Mouse (Mus musculus): Measurements from ENCODE around the gene Uhrf1.

Gene Uhrf1

DNA sequence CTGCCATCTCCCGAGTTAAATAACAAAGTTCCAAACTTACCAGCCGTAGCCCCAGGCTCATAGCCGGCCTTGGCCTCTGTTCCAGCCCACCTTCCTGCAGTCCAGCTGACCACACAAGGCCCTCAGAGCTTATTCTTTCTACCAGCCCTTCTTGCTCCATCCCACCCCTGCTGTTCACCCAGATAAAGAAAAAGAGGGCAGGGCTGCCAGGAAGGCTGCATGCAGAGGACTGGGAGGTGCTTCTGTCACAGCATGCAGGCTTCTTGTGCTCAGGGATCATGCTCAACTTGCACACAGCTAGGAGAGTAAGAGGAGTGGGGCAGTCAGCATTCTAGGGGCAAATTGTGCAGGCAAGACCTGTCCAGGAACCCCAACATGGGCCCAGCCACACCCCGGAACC lies 45.0 kb downstream of the Uhrf1 start:
- DNase-seq (ENCODE audit: low spot score), result no peak

DNA sequence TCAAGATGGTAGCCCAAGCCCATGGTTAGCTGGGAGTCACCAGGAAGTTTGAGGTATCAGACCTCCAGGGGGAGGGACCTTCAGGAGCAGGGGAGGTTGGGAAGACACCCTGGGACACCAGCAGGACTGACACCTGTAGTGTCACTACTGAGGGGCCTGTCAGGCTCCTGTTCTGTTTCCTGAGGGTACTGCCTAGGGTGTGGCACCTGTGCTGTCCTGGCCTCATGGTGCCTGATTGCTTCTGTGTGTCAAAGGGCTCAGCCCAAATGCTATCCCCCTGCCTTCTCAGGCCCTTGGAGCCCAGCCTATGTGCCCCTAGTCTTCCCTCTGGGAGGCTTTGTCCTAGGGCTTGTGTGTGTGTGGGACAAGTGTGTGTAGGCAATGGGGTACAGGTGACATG lies 45.5 kb downstream of the Uhrf1 start:
- DNase-seq (ENCODE audit: low spot score), result no peak

DNA sequence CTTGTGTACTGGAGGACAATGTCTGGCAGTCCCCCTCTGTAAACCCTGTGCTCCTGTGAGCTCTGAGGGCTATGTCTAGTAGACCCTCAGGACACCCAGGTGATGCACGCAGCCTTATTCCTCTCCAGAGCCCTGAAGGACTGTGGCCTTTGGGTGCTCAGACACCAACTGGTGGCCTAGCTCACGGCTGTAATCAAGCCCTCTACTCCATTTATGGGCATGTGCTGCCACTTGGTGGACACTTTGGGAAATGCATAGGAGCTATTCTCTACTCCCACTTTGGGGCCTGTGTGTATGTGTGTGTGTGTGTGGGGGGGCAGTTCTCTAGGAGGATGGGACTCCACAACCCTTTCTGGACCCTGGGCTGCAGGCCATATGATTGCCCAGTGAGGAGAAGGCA lies 47.6 kb downstream of the Uhrf1 start:
- peak; percentile 70 for DNase-seq (ENCODE audit: low spot score)

DNA sequence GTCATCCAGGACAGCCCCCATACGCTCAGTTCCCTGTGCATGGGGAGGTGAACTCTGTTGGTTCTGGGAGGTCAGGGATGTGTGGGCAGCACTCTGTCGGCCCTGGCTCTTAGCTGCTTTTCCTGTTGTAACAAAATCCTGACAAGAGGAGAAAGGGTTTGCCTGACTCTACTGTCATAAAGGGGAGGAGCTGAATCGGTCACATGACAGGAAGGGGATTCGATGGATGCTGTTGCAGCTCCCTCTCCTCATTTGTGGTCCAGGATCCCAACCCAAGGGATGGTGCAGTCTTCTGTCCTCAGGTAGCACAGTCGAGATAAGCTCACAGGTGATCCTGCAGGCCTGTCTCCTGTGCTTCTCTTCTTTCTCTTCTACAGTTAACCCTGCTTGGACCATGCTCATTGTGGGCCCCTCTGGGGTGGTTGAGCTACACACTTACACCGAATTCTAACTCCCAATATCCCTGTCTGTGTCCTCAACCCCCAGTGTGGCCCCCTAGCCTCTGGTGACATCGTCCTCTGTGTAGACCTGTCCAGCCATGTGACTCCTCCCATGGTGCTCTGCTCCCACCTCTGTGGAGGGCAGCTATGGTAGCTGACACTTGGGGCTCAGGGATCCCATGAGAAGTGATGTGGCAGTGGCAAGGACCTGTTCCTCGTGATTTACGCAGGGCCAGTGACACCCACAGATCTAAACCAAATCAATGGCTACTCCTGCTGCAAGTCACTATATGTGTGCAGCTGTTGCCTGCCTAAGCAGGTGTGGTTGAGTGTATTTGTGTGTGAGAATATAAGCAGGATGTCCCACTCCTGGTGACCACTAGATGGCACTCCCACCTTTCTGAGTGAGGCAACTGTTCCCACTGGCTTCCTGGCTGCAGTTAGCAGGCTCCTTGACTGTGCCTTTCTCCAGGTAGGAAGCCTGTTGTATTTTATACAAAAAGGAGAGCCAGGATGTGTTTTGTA lies 54.1 kb downstream of the Uhrf1 start:
- DNase-seq (ENCODE audit: low spot score), result peak; percentile 43

DNA sequence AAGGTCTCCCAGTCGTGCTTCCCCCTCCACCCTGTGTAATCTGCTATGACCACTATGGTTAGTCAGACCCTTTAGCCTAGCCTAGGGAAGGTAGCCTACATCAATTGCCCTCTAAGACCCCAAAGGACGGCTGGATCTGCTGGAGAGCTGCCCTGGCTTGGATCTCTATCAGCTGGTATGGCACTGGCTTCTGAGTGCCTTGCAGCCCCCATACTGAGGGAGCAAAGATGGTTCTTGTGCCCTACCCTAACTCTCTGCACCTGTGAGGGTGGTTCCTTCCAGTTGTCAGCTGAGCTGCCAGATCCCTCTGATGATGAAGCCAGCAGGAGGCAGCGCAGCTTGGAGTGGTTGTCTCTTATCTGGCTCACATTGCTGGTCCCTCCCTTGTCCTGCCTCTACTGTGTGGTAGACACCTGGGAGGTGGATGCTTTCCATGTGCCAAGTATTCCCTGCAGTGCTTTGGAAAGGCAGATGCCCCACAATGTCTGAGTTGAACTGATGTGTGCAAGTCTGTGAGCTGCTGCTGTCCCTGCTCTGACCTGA lies 56.1 kb downstream of the Uhrf1 start:
- DNase-seq (ENCODE audit: low spot score), result no peak

DNA sequence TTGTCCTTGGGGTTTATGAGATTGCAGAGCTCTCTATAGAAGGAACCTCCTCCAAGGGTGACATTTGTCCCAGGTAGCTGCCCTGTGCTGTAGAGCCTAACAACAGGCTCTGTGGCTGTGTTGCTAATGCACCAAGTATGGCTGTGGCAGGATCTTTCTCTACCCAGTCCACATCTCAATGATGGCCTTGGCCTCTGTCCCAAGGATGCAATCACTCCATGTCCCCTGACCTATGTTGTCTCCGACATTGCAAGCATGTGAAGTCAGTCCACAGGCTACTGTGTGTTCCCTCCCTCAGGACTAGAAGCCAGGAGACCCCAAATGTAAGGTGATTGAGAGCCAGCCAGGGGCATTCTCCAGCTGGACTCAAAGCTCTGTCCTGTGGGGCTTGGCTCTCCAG lies 56.7 kb downstream of the Uhrf1 start:
- DNase-seq (ENCODE audit: low spot score), result no peak

DNA sequence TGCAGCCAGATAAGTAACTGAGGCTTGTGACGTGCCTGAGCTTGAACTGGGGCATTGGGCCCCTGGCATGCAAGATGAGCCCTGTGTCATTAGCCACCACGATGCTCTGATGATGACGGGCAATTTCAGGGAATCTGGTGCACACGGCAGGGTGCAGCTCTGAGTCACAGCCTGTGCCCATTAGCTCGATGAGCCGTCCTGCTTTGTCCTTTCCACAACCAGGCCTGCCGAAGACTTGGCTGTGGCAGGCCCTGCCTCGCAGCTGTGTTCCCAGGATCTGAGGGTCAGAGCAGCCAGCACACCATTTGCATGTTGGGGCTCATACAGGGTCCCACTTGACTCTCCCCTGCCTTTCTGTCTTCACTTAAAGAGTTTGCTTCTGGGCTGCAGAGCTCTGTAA lies 57.3 kb downstream of the Uhrf1 start:
- DNase-seq (ENCODE audit: low spot score), result no peak

DNA sequence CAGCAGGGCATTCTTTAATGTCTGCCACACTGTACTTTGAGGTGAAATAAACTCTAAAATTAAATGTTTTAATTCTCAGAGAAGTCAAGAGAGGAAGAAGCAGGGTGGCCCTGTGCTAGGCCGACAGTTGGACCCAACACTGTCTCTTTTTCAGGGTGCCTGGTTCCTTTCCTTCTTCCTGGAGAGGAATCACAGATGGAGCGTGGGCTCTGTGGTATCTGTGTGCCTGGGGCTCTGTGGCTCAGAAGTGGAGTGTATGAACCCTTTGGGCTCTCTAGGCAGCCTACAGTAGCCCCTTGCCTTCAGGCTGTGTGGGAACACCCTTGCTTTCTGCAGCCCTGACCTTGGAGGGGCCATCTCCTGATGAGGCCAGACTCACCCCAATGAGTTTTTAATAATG lies 58.4 kb downstream of the Uhrf1 start:
- no peak for DNase-seq (ENCODE audit: low spot score)

DNA sequence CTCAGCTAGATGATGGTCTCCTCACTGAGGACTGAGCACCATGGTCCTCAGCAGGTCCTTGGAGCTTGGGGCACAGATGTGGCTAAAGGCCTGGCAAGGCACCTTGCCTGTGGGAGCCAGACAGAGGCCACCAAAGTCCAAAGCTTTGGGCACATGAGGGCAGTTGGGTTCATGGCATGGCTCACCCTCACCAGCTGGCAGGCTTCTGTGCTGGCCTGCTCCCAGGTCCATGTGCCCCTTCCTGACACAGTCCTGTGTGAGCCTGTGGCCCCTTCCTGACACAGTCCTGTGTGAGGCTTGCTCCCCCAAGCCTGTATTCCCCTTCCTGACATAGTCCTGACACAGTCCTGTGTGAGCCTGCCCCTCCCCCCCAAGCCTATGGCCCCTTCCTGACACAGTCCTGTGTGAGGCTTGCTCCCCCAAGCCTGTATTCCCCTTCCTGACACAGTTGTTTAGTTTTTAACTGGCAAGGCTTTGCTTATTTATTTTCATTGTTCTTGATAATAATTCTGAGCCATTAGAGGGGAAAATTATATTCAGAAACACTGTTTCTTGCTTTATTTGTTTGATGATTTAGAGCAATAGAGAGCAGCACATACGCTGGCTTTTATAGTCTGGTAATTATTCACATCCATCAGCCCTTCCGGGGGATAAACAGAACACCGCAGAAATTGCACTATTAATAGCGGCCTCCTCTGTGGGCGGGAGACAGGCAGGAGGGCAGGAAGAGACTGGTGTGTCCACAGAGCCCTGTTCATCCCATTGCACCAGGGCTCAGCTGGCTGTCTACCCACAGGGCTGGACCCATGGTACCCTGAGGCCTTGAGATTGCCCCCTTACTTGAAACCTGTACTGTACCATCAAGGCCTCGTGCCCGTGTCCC lies 62.9 kb downstream of the Uhrf1 start:
- no peak for DNase-seq (ENCODE audit: low spot score)

DNA sequence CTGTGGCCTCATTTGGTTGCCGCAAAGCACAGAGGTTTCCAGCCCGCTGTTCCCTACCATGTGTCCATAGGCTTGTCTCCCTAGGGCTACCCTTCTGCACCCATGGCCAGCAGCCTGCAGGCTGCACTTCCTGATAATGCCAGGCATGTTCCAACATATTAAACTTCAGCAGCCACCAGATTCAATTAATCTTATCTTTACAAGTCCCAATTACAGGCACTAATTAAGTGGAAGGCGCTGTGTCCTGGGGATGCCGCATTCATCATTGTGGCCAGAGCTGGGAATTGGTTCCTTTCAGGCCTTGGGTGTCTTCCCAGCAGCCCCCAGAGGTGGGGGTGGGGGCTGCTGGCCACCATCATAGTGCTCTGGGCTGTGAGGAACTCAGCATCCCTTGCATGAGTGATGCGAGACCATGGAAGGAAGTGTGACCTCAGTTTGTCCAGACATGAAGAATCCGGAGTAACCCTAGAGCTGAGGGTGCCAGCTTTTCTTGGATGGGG lies 65.2 kb downstream of the Uhrf1 start:
- DNase-seq (ENCODE audit: low spot score), result no peak

DNA sequence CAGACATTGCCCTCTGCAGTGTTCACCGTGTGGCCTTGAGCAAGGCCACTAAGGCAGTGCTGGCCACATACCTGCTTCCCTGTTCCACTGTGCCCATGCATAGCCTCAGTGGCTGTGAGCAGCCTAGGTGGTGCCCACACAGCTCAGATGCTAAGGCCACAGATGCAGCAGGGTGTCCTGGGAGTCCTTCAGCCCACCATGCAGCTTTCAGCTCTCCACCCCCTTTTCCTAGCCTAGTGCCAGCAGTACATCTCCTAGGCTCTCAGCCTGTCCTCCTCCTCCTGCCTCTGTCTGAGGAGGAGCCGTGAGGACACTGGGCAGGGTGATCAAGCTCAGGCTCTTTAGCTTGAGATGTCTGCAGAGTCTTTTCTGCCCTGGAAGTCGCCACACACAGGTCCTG lies 67.0 kb downstream of the Uhrf1 start:
- DNase-seq (ENCODE audit: low spot score), result no peak

DNA sequence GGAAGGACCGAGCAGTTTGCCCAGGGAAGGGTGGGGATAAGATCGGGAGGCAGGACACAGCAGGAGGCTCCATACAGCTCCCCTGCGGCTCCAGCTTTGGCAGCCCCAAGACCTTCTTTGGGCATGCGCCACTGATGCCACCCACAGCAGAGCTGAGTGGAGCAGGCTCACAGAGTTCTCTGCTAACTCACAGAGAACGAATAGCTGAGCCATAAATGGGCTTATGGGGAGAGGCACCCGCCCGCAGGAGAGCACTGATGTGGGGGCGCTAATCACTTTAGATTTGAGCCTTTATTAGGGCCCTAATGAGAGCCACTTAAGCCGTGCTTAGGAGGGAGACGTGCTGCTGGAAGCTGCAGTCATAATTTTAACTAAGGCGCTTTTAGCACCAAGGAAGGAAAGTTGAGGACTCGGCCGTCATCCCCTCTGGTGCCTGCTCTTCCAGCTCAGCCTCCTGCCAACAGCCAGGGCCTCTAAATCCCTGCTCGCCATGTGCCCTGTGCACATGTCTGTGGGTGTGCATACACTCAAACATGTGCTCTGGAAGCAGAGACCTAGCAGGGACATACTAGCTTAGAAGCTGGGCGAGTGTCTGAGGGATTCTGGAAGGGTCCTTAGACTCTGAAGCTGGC lies 68.0 kb downstream of the Uhrf1 start:
- DNase-seq (ENCODE audit: low spot score), result no peak

DNA sequence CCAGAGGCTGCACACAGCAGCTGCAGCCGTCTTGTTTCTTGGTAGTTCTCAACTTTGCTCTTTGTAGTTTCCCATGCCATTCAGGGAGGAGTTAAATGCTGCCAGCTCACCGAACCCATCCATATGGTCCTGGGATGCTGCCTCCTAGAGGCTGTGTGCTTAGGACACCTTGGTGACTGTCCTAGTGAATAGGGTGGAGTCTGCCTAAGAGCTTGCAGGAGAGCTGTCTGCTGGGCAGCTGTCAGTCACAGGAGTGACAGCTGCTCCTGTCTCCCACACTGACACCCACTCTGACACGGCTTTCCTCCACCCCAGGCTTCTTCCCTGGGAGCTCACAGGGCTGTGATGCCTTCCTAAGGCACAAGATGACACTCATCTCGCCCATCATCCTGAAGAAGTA lies 69.0 kb downstream of the Uhrf1 start:
- DNase-seq (ENCODE audit: low spot score), result no peak
